Mouse (Mus musculus) brain, embryonic 18.5 days (tissue): Measurements from ENCODE around the gene Myo1e.

Source experiments
- DNase-seq: peaks from one replicate; pipeline ENCODE4 v3.0.0-alpha.2; 2012; ENCODE audit warnings: low read depth, low spot score

Gene Myo1e

DNA sequence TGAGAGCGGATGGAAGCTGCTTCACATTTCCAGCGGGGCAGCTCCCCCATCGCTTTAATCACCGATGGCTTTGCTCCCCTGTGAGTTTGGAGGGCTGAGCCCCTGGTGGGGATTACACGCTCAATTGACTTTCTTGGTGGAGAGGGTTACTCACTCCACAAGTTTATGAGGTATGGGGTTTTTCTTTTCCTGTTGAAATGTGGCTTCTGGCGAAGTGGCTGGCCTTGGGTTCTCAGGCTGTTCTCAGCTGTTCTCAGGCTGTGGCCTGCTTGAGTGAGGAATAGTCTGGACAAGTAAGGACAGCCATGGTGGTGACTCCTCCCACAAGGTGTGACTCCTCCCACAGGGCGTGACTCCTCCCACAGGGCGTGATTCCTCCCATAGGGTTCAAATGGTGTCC lies 149.1 kb downstream of the Myo1e start:
- DNase-seq = no peak

DNA sequence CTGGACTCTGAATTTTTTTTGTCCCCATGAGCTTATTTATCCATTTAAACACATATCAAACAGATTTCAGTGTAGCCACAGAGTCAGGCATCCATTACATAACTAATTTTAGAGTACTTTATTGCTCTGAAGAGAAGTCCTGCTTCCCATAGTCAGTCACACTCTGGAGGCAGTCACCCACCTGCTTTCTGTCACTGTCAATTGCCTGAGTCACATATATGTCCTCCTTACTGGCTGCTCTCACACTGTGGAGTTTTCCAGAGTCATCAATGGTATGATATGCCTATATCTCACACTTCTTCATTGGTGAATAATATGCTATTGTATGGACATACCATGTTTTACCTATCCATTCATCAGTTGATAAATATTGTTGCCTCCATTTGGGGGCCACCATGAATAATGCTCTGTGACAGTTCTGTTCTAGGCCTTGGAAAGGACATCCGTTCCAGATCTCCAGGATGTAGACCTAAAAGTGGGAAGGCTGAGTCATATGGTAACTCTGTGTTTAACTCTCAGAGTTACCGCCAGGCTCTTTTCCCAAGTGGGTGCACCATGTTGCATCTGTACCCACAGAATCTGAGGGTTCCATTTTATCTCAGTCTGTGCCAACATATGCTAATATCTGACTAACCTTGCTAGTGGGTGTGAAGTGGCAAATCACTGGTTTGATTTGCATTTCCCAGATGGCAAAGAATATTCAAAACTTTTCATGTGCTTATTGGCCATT lies 152.4 kb downstream of the Myo1e start:
- no peak for DNase-seq

GRCm38 (mm10) chr9:70364741-70365140 lies 157.6 kb downstream of the Myo1e start:
- DNase-seq = no peak

GRCm38 (mm10) chr9:70365915-70366314 lies 158.8 kb downstream of the Myo1e start:
- DNase-seq = no peak

- DNase-seq = no peak
These were observed 159.7 kb downstream of the Myo1e start for GRCm38 (mm10) chr9:70366898-70367297.

GRCm38 (mm10) chr9:70371638-70372037 lies 164.5 kb downstream of the Myo1e start:
- DNase-seq = no peak

DNA sequence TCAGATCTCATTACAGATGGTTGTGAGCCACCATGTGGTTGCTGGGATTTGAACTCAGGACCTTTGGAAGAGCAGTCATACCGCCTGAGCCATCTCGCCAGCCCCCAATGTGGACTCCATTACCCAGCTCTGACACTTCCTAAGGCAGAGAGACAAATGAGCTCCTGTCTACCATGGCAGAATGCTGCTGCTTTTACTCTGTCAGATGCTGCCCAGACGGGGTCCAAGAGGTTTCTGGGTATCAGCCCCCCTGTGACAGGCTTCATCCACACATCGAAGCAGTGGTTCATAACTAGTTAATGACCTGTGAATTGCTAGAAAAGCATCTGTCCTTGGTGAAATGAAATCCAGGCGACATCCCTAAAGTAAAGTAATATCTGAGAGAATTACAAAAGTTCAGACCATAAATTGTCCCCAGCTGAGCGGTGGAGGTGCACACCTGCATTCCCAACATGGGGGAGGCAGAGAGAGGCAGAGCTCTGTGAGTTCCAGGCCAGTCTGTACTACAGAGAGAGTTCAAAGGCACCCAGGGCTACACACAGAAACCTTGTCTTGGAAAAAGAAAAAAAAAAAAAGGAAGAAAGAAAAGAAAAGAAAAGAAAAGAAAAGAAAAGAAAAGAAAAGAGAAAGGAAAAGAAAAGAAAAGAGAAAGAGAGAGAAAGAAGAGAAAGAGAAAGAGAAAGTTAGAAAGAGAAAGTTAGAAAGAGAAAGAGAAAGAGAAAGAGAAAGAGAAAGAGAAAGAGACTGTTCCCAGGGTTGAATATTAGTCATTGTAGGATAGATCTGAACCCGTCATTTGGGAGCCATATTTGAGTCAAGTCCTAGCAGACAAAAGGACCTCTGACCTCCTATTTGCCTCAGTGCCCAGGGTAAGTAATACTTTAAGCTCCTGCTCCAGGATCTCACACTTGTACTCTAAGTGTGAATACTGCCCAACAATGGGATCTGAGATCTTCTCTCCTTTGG lies 172.6 kb downstream of the Myo1e start:
- no peak for DNase-seq

GRCm38 (mm10) chr9:70382091-70382490 lies 174.9 kb downstream of the Myo1e start:
- DNase-seq = no peak

DNA sequence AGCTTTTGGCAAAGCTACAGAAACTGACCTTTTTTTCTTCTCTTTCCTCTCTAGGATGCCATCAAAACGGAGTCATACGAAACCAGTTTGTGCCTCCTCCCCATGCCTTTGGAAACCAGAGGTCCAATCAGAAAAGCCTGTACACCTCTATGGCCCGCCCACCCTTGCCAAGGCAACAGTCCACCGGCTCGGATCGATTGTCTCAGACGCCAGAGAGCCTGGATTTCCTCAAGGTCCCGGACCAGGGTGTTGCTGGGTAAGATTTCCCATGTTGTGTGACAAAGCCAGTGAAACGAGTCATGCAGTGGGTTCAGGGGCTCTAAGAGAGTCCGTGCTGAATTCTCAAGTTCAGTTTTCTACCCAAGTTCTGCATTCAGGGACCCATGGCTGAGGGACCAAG lies 176.6 kb downstream of the Myo1e start:
- no peak for DNase-seq

- DNase-seq = no peak
These were observed 177.3 kb downstream of the Myo1e start for GRCm38 (mm10) chr9:70384494-70384893.

DNA sequence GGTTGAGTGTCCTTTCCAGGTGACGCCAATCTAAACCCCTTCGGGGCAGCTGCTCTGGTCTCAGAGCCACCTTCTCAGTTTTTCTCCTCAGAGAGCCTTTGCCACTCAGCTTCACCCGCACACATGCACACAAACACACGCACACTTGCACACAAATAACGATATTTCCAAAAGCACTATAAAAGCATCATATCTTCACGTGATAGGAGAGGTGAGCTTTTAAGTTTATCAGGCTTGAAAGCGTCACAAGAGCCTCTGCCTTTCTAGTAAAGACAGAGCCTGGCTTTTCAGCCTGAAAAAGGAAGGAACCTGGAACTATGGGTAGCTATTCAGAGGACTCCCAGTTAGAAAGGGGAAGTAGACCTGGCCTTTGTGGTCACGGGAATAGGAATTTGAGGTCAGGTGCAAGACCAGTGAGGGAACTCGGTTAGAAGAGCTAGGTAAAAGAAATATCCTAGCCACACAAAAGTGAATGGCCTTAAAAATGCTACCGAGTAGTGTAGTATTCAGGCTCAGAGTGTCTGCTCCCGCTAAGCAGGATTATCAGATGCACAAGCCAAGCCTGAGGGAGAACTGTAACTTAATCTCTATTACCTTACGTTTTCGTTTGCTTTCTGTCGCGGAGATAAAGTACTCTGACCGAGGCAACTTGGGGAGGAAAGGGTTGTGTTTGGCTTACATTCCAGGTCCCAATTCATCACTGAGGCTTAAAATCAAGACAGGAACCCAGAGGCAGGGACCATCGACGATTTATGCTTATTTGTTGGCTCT lies 178.0 kb downstream of the Myo1e start:
- DNase-seq = no peak

GRCm38 (mm10) chr9:70387410-70388119 lies 180.4 kb downstream of the Myo1e start:
- DNase-seq = no peak

DNA sequence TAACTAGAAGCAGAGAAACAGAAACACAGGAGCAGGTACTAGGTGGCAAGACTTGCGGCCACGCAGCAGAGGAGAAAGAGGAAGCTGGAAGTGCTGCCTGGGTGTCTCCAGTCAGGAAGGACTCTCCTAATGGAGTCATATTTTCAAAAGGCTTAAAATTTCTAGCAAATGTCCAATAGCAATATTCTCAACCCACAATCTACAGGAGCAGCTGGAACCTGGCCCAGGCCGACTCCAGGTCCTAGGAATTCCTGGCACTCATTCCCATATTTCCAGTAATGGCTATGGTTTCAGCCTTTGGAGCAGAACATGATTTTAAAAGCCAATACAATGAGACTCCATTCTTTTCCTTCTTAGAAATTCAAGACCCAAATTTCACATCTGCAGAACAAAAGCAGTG lies 182.4 kb downstream of the Myo1e start:
- DNase-seq = no peak

DNA sequence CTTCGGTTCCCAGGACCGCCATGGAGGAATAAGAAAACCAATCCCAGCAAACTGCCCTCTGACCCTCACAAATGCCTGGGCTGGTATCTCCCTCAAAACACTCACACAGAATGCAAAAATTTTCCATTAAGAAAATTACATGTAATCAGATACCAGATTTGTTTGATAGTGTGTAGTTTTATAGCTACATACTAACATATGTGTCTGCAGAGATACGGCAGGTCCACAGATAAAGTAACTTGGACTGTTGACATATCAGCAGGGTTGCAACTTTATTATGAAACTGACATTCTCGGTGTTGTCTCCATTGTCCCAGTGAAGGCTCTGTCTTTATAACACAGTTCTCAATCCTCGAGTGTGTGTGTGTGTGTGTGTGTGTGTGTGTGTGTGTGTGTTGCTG lies 183.9 kb downstream of the Myo1e start:
- DNase-seq = no peak

- no peak for DNase-seq
These were observed 184.8 kb downstream of the Myo1e start for GRCm38 (mm10) chr9:70391660-70392562.

- DNase-seq = peak; percentile 39
These were observed 185.4 kb downstream of the Myo1e start for GRCm38 (mm10) chr9:70392563-70392907.

GRCm38 (mm10) chr9:70395617-70396016 lies 188.5 kb downstream of the Myo1e start:
- DNase-seq = no peak

DNA sequence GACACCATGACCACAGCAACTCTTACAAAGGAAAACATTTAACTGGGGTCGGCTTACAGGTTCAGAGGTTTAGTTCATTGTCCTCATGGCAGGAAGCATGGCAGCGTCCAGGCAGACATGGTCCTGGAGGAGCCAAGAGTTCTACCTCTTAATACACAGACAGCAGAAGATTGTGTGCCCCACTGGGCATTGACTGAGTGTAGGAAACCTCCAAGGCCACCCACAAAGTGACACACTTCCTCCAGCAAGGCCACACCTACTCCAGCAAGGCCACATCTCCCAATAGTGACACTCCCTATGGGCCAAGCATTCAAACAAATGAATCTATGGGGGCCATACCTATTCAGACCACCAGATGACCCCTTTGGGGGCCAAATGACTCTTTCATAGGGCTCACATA lies 188.9 kb downstream of the Myo1e start:
- DNase-seq = no peak

- no peak for DNase-seq
These were observed 194.9 kb downstream of the Myo1e start for GRCm38 (mm10) chr9:70401937-70402539.

DNA sequence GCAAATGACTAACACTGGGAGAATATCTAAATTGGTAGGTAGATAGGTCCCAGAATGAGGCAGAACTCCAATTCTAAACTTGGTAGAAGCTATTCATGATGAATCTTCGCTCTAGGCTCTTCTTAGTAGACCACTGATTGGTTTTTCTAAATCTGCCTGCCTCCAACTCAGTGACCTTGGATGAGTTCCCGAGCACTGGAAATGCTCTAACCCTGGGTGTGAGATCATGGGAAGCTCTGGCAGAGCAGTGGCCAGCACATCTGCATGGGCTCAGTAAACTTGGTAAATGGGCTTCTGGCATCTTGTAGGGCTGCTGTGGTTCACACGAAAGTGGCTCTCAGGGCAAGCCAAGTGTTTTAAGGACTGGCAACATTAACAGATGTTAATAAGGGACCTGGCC lies 199.4 kb downstream of the Myo1e start:
- DNase-seq = no peak
